Mouse (Mus musculus) ovary, adult 10 weeks (tissue): ENCODE measurements around the gene Olfr165. TPM values are rescaled to one million over a fixed set of nuclear protein-coding genes. Genes with fewer than 3 reads are reported as not detected.

Experiments
- polyA plus RNA-seq: library from polyadenylated mRNA; stranded (reverse); fragments of 350-450 nt; fragmentation: Illumina TruSeq; extraction: RNeasy Lipid Tissue Mini Kit (QIAGEN cat#74804); gene quantifications from one replicate; pipeline ENCODE4 v1.2.3, GENCODE M21; 2014

The Olfr165 gene
- not detected for polyA plus RNA-seq

DNA sequence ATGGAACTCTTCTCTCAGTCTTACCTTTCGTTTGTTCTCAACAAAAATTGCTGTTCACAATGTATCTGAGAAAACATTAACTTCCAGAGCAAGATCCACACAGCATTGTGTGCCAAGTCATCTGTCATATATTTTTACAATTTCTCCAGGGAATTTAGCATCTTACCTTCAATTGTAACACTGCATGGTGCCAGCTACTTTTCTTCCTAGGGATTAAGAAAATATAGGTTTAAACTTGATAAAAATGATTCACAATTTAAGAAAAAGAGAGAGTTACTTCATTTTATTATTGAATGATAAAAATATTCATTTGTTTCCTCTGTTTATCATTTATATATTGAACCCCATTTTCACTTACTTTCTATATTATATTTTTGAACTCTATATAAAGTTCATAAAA is at the start of gene Olfr165:
TSS of gene Olfr165 (minus strand) at position 101 of the 400 bp plus-strand sequence.

Other genes starting within 250 kb of the Olfr165 start
- not detected for gene Olfr164, start 109.1 kb downstream of the Olfr165 start, polyA plus RNA-seq
- not detected for gene Olfr166, start 60.6 kb upstream of the Olfr165 start, polyA plus RNA-seq
- gene Olfr167, start 99.1 kb upstream of the Olfr165 start, polyA plus RNA-seq: not detected
- not detected for gene Olfr168, start 112.4 kb upstream of the Olfr165 start, polyA plus RNA-seq
- gene Olfr169, start 148.7 kb upstream of the Olfr165 start, polyA plus RNA-seq: not detected
- not detected for gene Olfr170, start 188.7 kb upstream of the Olfr165 start, polyA plus RNA-seq
- not detected for gene Olfr171, start 206.8 kb upstream of the Olfr165 start, polyA plus RNA-seq